Mouse (Mus musculus) thymus, postnatal 4 days (tissue): ENCODE measurements around the gene Ifit1.
"Not testable (repeated sequence)": the region's sequence is repeated elsewhere in the genome, so short reads cannot be mapped to it uniquely, and the experiment has no call there.

ENCODE experiments used
- DNase-seq: peaks from one replicate; pipeline ENCODE4 v3.0.0; 2021

Ifit1 gene

GRCm38 (mm10) chr19:34640623-34641022, at the start of gene Ifit1, which contains the start of gene Ifit1bl2:
Gene Ifit1 (plus strand): TSS chr19:34640871.
Gene Ifit1bl2 (minus strand): TSS chr19:34640743.
- DNase-seq: no peak

- DNase-seq: no peak
Observed at GRCm38 (mm10) chr19:34593456-34593855, 47.2 kb upstream of the Ifit1 start.

DNA sequence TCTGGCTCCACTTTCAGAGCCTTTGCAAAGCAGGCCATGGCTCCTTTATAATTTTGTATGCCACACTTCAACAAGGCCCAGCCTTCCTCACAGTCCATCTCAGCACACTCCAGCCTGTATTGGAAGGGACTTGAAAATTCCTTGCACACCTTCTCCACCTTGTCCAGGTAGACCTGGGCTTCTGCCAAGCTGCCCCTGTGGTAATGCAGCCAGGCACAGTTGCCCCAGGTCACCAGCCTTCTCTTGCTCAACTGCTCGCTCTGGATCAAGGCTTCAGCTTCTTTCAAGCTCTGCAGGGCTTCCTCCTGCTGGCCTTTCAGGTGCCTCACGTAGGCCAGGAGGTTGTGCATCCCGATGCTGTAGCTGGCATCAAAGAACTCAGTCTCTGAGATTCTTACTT, 46.1 kb upstream of the Ifit1 start:
- DNase-seq: not testable (repeated sequence)

GRCm38 (mm10) chr19:34596811-34597210, 43.9 kb upstream of the Ifit1 start:
- no peak for DNase-seq

DNA sequence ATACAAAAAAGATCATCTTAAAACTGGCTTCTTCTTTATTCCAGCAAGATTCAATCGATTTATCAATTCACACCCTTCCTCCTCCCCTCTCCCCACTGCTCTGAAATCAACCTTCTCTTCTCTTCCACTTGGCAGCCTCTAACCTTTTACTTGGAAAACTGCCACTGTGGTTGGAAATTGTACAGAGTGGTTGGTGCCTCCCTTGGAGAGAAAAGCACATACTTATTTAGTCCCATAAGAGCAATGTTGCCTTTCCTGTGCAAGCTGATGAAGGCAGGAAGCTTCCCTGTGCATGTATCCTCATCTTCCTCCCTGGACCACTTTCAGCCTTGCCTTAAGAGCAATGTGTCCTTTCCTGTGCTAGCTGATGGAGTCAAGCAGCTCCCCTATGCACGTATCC, 42.3 kb upstream of the Ifit1 start:
- no peak for DNase-seq

DNA sequence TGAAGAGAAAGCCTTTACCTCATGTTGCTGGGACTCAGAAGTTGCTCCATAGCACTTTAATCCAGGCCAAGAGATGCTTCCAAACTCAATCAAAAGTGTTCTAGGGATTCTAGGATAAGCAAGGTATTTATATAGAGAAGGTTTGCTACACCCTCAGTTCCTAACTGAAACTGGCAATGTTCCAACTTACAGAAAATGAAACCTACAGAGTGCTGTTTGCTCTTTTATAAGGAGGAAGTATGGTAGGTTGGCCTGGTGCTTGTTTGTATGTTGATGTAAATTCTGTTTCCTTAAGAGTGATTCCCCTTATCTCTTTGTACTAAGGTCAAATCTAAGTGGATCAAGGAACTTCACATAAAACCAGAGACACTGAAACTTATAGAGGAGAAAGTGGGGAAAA, 41.4 kb upstream of the Ifit1 start:
- not testable (repeated sequence) for DNase-seq

DNA sequence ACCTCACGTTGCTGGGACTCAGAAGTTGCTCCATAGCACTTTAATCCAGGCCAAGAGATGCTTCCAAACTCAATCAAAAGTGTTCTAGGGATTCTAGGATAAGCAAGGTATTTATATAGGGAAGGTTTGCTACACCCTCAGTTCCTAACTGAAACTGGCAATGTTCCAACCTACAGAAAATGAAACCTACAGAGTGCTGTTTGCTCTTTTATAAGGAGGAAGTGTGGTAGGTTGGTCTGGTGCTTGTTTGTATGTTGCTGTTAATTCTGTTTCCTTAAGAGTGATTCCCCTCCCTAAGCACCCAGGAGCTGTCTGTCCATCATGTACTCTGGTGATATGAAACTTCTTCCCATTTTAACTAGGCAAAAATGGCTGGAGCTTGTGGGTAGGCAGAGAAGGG, 38.8 kb upstream of the Ifit1 start, which contains the start of gene Ifit1bl1:
Gene Ifit1bl1 (minus strand): TSS at position 69 of the 400 bp plus-strand sequence.
- DNase-seq: not testable (repeated sequence)

GRCm38 (mm10) chr19:34605472-34605871, 35.2 kb upstream of the Ifit1 start:
- DNase-seq: no peak

DNA sequence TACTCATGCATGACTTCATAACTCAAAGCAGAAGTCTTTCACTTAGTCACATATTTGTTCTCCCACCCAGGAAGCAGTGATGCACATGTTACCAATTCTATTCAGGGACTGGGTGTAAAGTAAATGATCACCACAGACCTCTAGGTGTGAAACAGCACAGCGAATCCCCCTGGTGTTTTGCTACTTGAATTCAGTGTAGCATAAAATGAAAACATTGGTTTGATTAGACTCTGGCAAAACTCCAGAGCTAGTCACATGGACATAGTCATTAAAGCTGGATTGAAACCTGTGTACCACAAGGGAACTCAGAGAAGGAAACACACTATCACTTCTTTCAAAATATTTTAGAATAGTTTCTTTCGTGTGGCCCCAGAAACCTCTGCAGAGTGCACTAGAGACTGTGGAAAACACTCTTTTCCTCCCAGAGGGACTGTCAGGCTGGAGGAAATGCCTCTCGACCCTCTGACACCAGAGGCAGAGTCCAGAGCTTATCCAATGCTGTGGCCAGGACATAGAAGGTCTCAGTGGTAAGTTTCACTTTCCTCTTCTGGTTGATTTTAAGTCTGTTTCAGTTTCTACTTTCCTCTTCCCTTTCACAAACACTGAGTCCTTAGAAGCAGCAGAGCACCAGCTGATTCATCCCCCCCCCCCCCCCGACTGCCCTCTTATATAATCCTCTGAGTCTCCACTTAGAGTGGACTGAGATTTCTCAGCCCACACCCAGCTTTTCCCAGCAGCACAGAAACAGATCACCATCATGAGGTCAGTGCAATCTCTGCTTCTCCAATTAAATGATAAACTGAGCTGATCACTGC, 33.2 kb upstream of the Ifit1 start, which contains the start of gene Ifit3b:
Gene Ifit3b (plus strand): TSS at position 734 of the 815 bp plus-strand sequence.
- DNase-seq: not testable (repeated sequence)

DNA sequence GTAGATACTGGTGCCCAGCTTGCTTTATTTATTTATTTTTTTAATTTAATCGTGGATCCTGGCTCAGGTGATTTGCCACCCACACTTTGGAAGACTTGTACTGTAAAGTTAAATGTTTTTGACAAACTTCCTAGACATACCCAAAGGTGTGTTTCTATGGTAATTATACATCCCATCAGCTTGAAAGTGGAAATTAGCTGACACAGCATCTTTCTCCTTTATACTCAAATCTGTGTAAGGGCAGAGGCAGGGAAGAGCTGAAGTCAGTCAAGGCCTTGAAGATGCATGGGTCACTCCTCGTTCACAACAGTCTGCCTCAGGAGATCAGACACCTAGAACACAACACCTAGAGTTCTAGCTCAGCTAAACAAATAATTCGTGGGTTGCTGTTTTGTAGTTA, 30.6 kb upstream of the Ifit1 start:
- DNase-seq: not testable (repeated sequence)

DNA sequence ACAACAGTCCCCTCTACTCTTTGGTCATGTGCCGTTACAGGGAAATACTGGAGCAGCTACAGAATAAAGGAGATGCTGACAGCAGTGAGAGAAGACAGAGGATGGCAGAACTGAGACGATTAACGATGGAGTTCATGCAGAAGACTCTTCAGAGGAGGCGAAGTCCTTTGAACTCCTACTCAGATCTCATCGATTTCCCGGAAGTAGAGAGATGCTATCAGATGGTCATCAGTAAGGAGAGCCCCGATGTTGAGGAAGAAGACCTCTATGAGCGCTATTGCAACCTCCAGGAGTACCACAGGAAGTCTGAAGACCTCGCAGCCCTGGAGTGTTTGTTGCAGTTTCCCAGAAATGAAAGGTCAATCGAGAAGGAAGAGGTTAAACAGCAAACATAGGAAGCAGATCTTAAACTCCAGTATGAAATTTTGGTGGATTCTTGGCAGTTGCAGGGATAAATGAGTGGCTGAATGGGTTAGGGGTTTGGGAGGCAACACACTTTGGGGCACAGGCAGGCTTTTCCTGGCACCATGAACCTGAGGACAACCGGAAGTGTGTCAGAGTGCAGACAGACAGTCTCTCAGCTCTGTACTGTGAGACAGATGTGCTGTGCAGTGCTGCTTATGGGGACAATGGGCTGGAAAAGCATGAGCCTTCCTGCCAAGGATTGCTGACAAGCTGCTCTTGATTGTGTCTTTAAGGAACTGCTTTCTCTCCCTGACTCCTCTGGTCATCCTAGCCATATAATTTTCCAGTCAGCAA, 28.2 kb upstream of the Ifit1 start:
- DNase-seq: not testable (repeated sequence)

DNA sequence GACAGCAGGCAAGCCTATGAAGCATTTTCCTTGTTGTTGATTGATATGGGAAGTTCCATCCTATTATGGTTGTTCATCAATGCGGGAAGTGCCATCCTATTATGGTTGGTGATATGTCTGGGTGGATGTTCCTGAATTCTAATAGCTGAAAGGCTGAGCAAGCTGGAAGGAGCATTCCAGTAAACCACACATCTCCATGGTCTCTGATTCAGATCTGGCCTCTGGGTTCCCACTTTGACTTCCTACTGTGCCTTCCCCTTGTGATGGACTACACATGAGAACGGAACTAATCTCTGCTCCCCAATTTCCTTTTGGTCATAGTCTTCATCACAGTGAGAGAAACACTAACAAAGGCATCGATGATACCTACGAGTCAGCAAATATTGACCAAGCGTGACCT, 19.8 kb upstream of the Ifit1 start:
- DNase-seq: no peak

DNA sequence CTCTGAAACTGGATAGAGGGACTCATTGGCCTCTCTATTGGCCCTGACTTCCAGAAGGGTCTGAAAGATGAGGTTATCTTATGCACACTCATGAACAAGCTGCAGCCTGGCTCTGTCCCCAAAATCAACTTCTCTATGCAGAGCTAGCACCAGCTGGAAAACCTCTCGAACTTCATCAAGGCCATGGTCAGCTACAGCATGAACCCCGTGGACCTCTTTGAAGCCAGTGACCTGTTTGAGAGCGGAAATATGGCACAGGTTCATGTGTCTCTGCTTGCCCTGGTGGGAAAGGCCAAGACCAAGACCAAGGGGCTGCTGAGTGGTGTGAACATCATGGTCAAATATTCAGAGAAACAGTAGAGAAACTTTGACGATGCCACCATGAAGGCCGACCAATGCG, 16.9 kb upstream of the Ifit1 start:
- no peak for DNase-seq

DNA sequence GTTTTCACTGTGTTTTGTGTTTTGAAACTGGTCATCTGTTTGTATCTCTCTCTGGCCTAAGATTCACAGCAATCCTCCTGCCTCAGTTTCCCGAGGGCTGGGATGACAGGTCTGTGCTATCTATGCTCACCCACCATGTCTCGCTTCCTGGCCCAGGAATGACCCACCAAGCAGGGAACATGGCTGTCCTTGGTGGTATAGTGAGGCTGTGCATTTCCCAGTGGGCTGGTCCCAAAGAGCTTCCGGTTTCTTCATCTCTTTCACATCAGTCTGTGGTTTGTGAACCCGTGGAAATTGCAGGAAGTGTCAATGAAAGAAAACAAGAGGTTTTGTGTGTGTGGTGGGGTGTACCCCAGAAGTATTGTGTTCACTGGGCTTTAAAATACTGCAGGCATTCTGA, 16.0 kb upstream of the Ifit1 start:
- no peak for DNase-seq

GRCm38 (mm10) chr19:34627496-34627895, 13.2 kb upstream of the Ifit1 start:
- no peak for DNase-seq

DNA sequence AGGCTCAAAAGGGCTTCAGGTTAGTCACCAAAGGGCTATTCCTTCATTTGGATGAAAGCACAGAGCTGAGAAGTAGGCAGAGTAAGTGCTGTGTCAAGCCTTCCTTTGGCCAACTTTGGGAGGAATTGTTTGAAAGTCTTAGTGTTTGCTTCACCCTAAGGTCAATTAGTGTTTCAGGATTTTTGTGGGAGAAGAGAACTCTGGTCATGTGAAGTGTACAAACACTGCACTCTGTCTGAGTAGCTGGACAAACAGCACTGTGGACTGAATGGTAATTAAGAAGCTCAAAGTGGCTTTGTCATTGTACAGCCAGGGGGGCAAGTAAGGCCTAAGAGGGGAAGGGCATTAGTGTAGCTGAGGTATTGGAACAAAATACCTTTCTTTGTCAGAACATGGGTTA, 9.2 kb upstream of the Ifit1 start:
- no peak for DNase-seq

DNA sequence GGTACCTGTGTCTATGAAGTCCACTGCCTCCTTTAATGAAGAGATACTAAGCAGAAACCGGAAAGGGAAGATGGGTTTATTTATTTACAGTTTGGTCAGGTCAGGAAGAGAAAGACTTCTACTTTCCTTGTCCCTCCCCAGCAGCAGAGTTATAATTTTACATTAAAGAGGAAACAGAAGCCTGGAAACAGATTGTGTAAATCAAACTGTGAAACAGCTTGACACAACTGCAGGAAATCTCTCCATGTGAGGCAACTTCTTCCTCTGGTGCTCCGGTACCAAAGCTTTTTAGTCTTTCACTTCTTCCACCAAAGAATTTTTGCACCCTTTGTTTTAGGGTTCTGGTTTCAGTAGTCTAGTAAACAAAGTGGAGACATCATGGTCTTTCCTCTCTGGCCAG, 7.2 kb upstream of the Ifit1 start:
- DNase-seq: no peak

GRCm38 (mm10) chr19:34636933-34637557, 3.6 kb upstream of the Ifit1 start:
- peak; percentile 66 for DNase-seq

DNA sequence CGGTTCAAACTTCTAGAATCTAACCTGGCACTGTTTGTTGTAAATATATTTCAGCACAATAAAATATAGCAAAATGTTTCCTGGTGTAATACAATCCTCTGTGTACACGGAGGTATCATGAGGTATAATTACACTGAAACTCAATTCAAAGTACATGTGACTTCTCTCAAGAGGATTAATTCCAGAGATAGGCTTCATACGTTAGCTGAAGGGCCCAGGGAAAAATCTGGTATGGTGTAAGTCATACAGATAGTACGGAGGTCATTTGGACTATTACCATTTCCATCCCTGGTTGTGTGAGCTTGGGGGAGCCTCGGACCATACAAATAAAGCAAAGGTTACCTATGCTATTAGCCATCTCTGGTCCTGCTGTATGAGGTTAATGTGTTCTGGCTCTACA, 1.9 kb downstream of the Ifit1 start:
- no peak for DNase-seq

DNA sequence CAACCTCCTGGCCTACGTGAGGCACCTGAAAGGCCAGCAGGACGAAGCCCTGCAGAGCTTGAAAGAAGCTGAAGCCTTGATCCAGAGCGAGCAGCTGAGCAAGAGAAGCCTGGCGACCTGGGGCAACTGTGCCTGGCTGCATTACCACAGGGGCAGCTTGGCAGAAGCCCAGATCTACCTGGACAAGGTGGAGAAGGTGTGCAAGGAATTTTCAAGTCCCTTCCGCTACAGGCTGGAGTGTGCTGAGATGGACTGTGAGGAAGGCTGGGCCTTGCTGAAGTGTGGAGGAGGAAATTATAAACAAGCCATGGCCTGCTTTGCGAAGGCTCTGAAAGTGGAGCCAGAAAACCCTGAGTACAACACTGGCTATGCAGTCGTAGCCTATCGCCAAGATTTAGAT, 7.0 kb downstream of the Ifit1 start:
- DNase-seq: not testable (repeated sequence)

GRCm38 (mm10) chr19:34650276-34650675, 9.6 kb downstream of the Ifit1 start:
- no peak for DNase-seq

- no peak for DNase-seq
Observed at GRCm38 (mm10) chr19:34650997-34651396, 10.3 kb downstream of the Ifit1 start.

DNA sequence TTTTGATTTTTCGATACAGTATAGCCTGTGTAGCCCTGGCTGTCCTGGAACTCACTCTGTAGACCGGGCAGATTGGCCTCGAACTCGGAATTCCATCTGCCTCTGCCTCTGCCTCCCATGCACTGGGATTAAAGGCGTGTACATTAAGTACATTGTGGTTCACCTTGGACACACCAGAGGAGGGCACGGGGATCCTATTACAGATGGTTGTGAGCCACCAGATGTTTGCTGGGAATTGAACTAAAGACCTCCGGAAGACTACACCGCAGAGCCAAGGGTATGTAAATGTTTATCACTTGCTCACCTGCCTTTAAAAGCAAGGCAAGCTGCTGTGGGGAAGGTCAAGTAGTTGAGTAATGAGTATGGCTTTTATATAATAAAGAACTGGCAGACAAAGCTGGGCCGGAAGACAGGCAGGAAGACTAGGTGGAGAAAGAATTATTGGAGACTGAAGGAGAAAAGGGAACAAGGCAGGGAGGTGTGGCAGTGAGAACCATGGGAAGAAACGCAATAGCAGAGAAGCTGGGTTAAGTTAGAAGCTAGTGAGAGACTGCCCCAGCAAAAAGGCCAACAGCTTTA, 14.6 kb downstream of the Ifit1 start:
- DNase-seq: no peak
